Mouse (Mus musculus) activated CD4-positive, CD25-positive, alpha-beta regulatory T cell (primary cell): ENCODE data around the gene Skint7. TPM values are rescaled to one million over a fixed set of nuclear protein-coding genes. Genes with fewer than 3 reads are reported as not detected.

Experiments used
- polyA plus RNA-seq, 2 experiments: library from polyadenylated mRNA; unstranded; fragments of 100-300 nt; shearing (Covaris generic); gene quantifications; one replicate each; pipeline ENCODE4 v1.2.1; 2017

The Skint7 gene
- polyA plus RNA-seq = not detected

DNA sequence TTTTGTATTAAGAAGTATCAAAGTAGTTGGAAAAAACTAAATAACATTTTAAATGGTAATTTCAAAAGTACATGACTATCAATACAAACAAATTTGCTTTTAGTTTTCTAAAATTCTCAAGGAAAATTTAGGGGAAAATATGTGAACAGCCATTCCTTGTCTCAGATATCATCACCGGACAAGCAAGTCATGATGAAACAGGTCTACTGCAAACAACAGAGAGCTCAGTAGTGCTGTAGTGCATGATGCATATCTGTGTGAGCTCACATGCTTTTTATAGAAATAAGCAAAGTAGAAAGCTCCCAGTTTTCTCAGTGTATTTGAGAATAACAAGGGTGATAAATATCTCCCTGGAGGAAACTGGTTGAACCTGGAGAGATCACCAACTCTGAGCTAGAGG, at the start of gene Skint7:
TSS of gene Skint7 (plus strand) at position 301 of the 400 bp plus-strand sequence.

DNA sequence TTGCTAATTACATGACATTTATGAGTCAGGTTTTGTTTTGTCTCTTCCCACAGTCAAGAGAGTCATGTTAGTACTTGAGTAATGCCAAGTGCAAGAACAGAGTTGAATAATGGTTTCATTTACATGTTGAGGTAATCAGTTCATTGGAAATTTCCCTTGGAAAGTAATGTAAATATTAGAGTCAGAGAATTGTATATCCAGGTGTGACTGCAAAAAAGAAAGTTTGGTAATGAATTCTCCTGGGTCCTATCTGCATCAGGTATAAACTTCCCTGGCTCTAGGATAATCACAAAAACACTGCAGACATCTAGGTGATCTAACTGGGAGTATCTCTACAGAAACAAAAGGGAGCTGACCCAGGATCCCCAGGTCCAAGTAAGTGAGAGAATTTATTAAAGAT, 33.2 kb downstream of the Skint7 start, which contains the start of gene Skint1:
TSS of gene Skint1 (plus strand) at position 301 of the 400 bp plus-strand sequence.

Other genes starting within 250 kb of the Skint7 start
- under 1 TPM in 1 of 2 experiments, not detected in 1; 0.38 TPM for gene Slc5a9, start 70.0 kb upstream of the Skint7 start, polyA plus RNA-seq
- under 1 TPM in 1 of 2 experiments, not detected in 1; 0.37 TPM for gene Skint8, start 53.5 kb upstream of the Skint7 start, polyA plus RNA-seq
- 1 to 10 TPM in 1 of 2 experiments, under 1 TPM in 1; 0.10 to 1.0 TPM for gene Skint1, start 33.3 kb downstream of the Skint7 start, polyA plus RNA-seq
- not detected for gene Skint4, start 99.1 kb downstream of the Skint7 start, polyA plus RNA-seq